ENCODE assay signal across 8 mouse cellular contexts in the genomic region with DNA sequence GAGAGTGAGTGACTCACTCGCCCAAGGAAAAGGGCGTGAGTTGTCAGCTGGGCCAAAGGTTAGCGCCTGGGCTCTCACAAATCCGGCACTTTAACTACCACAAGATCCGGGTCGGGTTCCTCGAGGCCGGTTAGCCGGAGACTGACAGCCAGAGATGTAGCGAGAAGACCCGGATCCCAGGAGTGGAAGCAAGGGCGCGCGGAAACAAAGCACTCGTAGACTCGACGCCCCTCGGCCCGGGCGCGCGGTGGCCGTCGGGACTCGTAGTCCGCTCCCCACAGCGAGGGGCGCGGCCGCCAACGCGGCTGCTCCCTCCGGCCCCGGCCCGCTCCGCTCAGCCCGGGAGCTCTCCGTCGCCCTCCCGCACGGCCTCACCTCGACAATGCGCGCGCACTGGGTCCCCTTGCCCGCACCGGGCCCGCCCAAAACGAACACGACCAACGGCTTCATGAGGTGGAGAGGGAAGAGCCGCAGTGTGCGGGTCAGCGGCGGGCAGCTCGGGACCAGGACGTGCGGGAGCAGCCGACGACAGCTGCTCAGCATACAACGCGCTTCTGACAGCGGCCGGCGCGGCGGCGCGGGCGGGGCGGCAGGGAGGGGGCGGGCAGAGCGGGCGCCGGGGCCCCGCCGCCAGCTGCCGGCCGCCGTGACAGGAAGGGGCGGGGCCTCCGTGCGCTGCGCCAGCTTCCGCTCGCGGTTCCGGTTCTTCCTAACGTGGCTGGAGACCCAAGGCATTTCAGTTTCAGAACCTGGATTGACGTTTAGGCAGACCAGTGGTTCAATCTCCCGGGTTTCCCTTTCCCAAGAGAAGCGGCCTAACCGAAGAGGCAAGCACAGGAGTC. TPM values are rescaled to one million over a fixed set of nuclear protein-coding genes. Genes with fewer than 3 reads are reported as not detected.
A peak's percentile ranks its signal among the peaks of the same experiment; 100 is the strongest.
DNase-seq lines count a peak whose midpoint lies in the region; ATAC-seq and TF ChIP-seq lines count a peak whose summit lies in the region.

A gene (minus strand): TSS at position 651 of the 842 bp plus-strand sequence.

- no peaks in the 10 kb centered on the region for H3K4me1 ChIP-seq in cerebellum, adult 2 months (ENCODE audit: control insufficient read depth, insufficient read depth, low read length)
- peaks cover 6% of the 10 kb centered on the region for H3K4me1 ChIP-seq in lung, adult 2 months (ENCODE audit: control insufficient read depth, insufficient read depth, low read length)

- no peak for TF ChIP-seq CTCF in cerebellum, adult 2 months (IDR thresholded peaks at IDR 0.05; ENCODE audit: borderline replicate concordance, insufficient read depth, low read depth, low read length)
- no peak for TF ChIP-seq CTCF in layer of hippocampus, adult 2 months (conservative IDR thresholded peaks at IDR 0.05)
- no peak for TF ChIP-seq CTCF in lung, adult 2 months (IDR thresholded peaks at IDR 0.05; ENCODE audit: insufficient read depth, low read length)

- H3K27me3 ChIP-seq in cerebellum, adult 2 months (ENCODE audit: control insufficient read depth, insufficient read depth, low read length): no peaks in the 10 kb centered on the region

- WGBS in cerebellum, adult 2 months: under 1% methylated on average over 93 of the region's 93 CpGs
- WGBS in lung, adult 2 months: under 1% methylated on average over 85 of the region's 93 CpGs

- peak; percentile 80; the same call in 1 of the 2 replicates for TF ChIP-seq POLR2A in cerebellum, adult 2 months (IDR thresholded peaks at IDR 0.05; ENCODE audit: borderline replicate concordance, insufficient read depth, low read length)
- TF ChIP-seq POLR2A in lung, adult 2 months (IDR thresholded peaks at IDR 0.05; ENCODE audit: borderline replicate concordance, extremely low read depth, low read depth, low read length): peak; percentile 76; the same call in 1 of the 2 replicates

- peak within 1 kb of the TSS; percentile 74 for H3K4me3 ChIP-seq in cerebellum, adult 2 months (replicated peaks; ENCODE audit: insufficient read depth, low read depth, low read length)
- peak within 1 kb of the TSS; percentile 57 for H3K4me3 ChIP-seq in layer of hippocampus, adult 2 months
- H3K4me3 ChIP-seq in lung, adult 2 months (replicated peaks; ENCODE audit: extremely low read depth, low read depth, low read length): peak within 1 kb of the TSS; percentile 95

- ATAC-seq in neutrophil, adult 5-6 weeks (ENCODE audit: extremely low read depth, insufficient number of reproducible peaks, low FRiP score, poor library complexity, severe bottlenecking): peak; percentile 80

- peak; percentile 56 for DNase-seq in MEL-GATA-1-ER (ENCODE audit: extremely low read depth, low read depth)
- DNase-seq in cerebellum, adult 2 months: peak; percentile 86 to 88
- peak; percentile 71 for DNase-seq in forelimb bud, embryonic 11.5 days (ENCODE audit: low read depth, low spot score)
- DNase-seq in heart, postnatal 4 days: peak; percentile 90
- DNase-seq in layer of hippocampus, adult 2 months (ENCODE audit: low spot score in 2 of 2): peak; percentile 81 to 83
- peak; percentile 78 for DNase-seq in lung, adult 2 months
- DNase-seq in testis, postnatal 14 days (ENCODE audit: low spot score): peak; percentile 86

- peak within 1 kb of the TSS; percentile 98 for H3K27ac ChIP-seq in cerebellum, adult 2 months (ENCODE audit: insufficient read depth, low read length)
- peak within 1 kb of the TSS; percentile 98 for H3K27ac ChIP-seq in layer of hippocampus, adult 2 months

RNA-seq across cellular contexts. Expression of the gene that starts here (rescaled TPM):
- polyA plus RNA-seq in cerebellum, adult 2 months (2012; rRNA removed): 42.8 and 48.7 TPM in 2 replicates
- 10 to 100 TPM; 52.1 to 56.5 TPM for total RNA-seq in heart, postnatal 4 days (2021)
- total RNA-seq in layer of hippocampus, adult 2 months (2021): 10 to 100 TPM; 64.7 to 67.1 TPM
- polyA plus RNA-seq in lung, adult 2 months (2012; rRNA removed): 11.1 and 12.2 TPM in 2 replicates
- 62.5 and 78.5 TPM in 2 replicates for total RNA-seq in neutrophil, adult 5-6 weeks (2017)

Comparison
In these comparisons a context has a peak if more than half of its experiments do, and no peak if none do; other contexts are left out.
1. Peak in every context shown above with its lines: DNase-seq, ATAC-seq, H3K4me3 ChIP-seq and H3K27ac ChIP-seq.